Mouse (Mus musculus) liver (tissue): ENCODE measurements around the gene Phf20.
"Not testable (repeated sequence)": the region's sequence is repeated elsewhere in the genome, so short reads cannot be mapped to it uniquely, and the experiment has no call there.

Experiments
- DNase-seq: peaks from one replicate; pipeline ENCODE4 v3.0.0-alpha.2; 2020; ENCODE audit warnings: mixed read lengths

Phf20 gene

DNA sequence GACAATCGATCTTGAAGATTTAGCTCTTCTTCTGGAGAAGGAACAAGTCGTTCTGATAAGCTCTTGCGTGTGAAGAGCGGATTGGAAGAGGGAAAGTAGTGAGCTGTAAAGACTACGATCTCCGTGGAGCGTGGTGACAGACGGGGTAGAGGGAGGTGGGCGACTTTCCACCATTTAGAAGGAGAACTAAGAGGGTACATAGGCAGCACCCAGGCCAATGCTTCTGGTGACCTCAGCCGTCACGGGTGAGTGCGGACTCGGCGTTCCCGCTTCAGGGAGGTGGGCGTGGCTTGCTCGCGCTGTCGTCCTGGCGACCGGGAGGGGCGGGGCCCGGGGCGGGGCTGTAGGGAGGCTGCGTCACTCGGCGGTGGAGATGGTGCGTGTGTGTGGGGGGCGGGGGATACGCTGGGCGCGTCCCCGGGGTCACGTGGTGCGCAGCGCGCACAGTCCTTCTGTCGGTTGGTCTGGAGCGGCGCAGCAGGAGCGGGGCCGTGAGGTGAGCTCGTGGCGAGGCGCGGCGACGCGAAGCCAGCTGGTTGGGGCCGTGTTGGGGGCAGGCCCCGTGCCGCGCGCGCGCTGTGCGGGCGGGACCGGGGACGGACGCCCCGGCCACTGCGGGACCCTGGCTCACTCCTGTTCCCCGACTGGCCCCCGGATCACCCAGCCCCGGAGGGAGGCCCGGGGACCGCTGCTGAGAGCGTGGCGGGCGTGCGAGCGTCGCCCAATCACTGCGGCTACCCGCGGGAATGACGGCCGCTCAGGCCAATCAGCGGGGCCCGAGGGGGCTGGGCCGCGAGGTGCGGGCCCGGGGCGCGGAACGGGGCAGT, at the start of gene Phf20:
Gene Phf20, plus strand, starts transcription at position 165 of the 827 bp plus-strand sequence.
- DNase-seq, result peak; percentile 100

DNA sequence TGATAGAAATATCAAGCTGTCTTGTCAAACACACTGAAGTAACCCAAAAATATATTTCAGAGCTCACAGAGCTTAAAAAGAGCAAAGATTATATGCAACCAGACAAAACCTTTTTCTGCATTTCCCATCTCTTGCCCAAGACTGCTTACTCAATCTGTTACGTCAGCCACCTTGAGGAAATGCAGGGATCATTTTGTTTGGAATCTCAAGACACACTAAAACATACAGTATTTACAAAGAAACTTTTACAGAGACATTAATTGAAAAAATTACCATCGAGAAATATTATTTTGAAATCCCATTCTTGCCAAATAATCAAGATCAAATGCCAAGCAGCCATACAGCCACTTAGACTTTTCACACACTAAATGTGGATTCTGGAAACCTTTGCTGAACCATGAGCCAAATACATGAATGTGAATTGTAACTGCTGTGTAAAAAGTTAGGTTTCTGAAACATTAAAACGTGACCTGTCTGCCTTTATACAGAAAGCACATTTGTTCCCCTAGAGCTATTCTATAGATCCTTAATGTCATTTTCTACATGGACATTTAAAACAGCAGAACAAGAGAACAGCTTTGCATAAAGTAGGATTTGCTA, 48.9 kb upstream of the Phf20 start:
- DNase-seq, result no peak

DNA sequence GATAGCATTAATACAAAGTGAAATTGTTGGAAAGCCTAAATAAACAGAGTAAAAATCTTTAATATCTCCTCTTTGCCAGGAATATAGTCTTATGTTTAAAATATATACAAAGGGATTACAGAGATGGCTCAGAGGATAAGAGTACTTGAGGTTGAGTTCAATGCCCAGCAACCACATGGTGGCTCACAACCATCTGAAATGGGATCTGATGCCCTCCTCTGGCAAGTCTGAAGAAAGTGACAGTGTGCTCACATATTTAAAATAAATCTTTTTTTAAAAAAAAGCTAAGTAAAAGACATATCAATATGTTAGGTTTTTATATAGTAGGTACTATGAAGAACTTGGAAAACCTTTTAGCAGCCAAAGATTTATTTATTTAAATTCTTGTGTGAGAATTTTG, 44.7 kb upstream of the Phf20 start:
- DNase-seq, result no peak

DNA sequence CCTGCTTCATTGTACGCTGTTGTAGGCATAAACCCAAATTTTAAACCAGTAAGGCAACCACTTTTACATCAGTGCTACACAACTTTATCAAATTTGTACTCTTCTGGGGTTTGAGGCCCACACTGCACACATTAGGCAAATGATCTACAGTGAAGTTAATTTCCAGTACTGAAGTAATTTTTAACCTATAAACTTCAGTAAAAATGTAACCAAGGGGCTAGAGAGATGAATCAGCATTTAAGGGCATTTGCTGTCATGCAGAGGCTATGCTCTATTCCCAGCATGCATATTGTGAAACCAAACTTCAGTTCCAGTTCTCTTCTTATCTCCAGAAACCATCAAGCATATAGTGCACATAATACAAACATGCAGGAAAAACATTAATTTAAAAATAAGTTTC, 30.8 kb upstream of the Phf20 start:
- DNase-seq, result no peak

DNA sequence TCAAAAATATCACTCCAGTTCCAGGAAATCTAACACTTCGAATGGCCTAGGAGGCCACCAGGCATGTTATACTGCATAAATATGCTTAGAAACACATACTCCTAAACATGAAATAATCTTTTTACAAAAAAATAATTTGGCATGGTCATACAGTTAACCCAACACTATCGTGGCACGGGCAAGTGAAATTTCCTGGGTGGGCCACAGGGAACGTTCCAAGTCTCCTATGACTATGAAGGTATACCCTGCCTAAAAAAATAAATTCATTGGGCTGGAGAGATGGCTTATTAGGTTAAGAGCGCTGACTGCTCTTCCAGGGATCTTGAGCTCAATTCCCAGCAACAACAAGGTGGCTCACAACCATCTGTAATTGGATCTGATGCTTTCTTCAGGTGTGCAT, 29.7 kb upstream of the Phf20 start:
- no peak for DNase-seq

DNA sequence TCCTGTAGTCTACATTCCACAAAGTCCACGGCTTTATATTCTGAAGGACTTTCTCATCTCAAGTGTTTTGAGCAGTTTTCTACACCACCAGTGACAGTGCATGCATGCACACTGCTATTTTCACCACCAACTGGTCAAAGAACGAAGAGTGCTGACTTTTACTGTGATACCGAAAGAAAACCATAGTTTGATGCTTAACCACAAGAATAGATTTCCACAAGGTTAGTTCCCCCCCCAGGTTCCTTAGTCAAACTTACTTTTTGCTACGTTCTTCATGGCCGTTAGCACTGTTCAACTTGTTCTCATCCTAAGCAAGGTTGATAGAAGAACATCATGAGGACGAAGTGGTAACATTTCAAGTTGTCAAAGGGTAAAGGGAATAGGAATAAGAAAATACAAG, 19.2 kb upstream of the Phf20 start:
- DNase-seq, result no peak

DNA sequence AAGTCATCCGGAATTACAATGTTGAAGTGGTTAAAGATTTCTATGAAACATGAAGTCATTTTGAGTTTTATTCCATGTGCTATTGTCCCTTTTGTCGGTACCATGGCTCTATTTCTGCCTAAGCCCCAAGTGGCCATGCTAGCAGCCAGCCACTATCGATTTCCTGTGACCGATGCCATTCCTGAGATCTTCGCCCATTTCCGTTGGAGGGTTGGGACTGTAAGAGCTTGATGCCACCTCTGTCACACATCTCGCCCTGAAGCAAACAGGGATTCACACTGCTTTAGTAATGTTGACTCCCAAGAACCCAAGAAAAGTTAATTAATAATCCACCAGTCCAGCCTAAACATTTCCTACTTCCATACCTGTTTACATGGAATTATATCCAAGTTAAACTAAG, 18.6 kb upstream of the Phf20 start:
- DNase-seq, result no peak

DNA sequence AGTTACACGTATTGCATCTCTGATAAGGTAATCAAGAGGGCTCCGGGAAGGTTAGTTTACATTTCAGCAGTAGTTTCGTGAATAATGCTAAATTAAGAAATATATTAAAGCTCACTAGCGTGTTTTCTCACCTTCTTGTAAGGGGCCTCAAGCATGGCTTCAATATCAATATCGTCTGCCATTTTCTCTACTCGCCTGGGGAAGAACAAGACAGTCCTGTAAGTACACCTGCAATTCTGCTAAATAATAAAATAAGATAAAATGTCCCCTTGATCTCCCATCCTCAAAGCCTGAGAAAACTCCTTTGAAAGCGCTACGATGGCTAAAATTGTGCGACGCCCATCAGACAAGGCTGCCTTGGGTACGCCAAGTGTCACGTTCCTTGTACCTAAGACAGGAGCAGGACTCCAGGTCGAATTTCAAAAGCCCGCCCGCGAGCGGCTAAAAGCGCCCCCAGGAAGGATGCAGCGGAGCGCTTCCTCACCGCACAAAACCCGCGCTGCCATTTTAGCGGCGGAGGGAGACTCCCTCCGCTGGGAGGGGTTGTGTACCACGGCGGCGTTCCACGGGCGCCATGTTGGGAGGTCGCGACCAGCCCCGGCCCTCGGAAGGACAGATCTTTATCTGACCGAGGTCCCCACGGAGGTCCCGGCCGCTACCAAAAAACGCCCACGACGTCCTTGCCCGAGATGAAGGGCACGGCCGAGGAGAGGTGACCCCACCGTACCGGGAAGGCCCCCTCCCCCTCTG, 17.0 kb upstream of the Phf20 start:
- DNase-seq, result peak; percentile 88

DNA sequence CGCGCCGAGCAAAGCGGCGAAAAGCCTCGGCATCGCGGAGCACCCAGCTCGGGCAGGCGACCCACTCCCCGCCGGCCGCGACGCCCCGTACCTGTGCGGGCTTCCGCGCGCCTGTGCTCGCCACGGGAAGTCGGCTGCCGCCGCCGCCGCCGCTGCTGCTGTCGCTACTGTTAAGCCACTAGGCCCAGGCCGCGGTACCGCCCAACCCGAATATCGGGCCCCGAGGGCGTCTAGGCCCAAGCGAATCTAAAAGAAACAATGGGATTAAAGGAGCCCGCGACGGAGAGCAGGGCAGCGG, 16.5 kb upstream of the Phf20 start:
- DNase-seq, result no peak

DNA sequence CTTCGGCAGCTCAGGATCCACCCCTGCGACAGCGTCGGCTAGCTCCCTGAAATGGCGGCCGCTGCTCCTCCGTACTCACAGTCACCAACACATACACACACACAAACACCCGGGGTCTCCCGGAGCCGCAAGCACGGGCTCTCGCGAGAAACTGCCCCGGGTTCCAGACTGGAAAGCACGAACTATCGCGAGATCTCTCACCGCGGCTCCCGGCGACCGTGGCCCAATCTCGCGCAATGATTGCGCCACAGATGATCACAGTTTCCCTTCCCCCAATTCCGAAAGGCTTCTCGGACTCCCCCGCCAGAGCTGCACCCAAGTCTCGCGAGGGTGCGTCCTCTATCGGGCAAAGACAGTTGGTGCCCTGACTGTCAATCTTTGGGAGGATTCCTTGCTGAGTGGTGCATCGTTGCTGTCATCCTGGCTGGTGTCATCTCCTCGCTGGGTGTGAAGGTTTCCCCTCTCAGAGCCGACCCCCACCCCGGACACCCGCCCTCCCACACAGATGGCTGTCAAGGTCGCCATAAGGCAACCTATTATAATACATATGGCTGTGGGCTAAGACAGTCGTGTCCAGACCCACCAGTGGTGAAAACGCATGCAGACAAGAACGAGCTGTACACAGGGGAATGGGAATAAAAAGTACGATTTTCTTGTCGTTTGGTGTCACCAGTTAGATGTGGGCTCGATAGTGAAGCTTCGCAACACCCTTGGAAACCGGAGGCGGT, 16.0 kb upstream of the Phf20 start, which contains the start of gene Rbm39:
Gene Rbm39, minus strand, starts transcription at position 145 of the 728 bp plus-strand sequence.
- DNase-seq, result peak; percentile 99

DNA sequence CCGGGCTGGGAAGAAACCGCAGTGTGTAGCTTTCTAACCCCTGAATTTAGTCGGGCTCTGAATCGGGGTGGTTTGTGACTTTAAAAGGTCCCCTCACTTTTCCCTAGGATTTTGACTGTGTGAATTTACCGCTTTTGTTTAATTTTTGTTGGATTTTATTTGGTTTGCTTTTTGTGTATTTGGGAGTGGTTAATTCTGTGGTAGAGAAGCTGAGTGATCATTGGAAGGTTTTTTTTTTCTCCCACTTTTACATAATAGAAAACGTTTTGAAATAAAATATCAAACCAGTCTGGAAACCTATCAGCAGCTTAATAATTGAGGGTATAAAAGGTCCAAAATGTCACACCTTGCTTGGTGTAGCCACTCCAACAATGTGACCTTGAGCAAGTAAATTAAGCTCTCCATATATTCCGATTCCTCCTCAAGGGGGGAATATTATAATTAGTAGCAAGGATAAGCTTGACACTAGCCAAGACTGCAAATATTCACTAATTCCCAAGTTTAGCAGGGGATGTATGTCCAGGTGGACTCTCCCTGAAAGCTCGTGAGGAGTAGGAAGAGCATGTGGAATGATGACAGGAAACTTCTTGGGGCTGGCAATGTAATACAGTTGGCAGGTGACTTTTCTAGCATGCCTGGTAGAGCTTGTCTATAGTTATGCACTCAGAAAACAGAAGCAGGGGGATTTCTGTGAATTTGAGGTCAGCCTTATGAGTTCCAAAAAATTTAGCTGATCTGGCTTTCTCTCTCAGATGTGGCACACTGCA, 15.3 kb upstream of the Phf20 start:
- DNase-seq, result no peak

DNA sequence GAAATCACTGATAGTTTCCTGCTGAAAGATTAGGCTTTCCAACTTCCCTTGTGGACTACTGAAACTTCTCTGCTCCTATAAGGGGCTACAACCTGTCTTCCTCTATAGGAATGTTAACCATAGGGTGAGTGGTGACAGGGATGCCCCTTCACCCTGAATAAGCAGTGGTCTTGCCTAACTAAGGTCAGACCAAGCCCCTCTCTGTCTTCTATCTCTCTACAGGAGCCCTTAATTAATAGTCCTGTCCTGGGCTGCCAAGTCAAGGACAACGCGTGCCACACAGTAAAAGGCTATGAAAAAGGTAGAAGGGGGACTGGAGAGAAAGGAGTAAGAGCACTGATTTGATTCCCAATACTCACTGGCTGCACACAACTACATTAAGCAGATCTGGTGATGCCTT, 14.7 kb upstream of the Phf20 start:
- DNase-seq, result no peak

DNA sequence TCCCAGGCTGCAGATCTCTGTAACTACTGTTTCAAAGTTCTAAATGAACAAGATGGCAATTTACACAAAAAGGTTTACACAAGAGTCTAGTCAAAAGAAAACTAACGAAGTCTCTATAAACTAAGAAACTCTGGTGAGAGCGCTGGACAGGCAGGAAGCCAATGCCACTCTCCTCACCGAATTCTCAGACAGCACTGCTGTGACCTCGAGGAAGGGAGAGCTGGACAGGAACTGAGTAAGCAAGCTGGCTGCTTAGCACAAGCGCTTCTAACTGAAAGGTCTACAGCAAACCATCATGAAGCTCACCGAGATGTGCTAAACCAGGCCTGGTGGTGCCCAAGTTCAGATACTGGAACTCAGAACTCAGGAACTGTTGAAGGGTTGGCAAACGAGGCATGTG, 7.0 kb upstream of the Phf20 start:
- not testable (repeated sequence) for DNase-seq

DNA sequence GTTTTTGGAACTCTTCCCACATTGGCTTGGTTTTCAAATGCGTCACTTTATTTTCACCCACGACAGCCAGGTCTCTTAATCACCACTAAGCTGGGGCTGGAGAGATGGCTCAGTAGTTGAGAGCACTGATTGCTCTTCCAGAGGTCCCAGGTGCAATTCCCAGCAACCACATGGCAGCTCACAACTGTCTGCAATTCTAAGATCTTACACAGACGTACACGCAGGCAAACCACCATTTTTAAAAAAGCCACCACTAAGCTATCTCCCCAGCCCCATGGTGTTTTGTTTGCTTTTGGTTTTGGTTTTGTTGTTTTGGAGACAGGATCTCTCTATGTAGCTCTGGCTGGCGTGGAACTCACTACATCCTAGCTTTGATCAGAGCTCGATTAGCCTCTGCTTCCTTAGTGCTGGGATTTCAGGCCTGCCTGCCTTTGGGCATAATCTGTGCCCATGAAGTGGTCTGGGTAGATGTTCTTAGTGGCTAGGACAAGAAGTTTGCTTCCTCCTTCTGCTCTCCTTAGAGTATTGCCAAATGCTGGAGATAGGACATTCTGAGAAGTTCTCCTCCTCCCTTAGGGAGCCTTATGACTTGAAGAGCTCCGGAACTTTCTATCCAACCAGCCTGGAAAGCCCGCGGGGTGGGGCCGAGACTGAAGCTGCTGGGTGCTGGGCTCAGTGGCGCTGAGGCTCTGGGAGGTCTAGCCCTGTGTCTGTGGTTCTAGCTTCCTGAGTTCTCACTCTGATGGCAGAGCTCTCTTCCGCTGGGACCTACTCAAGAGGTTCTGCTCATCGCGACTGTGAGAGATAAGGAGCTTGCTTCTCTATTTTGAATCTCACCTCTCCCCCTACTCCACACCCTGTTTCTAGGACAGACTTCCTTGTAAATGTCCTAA, 6.0 kb upstream of the Phf20 start:
- peak; percentile 39 for DNase-seq

DNA sequence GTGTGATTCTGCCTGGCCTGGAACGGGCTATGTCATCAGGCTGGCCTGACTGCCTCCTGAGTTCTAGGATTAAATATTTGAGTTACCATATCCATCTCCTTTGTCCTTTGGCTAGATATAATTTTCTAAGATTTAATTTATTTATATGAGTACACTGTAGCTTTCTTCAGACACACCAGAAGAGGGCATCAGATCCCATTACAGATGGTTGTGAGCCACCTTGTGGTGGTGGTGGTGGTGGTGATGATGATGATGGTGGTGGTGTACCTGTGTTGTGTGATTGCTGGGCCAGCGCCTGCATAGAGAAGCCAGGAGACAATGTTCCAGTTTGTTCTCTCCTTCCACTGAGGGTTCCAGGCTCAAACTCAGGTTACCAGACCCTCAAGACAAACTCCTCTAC, 4.7 kb upstream of the Phf20 start:
- DNase-seq, result no peak

DNA sequence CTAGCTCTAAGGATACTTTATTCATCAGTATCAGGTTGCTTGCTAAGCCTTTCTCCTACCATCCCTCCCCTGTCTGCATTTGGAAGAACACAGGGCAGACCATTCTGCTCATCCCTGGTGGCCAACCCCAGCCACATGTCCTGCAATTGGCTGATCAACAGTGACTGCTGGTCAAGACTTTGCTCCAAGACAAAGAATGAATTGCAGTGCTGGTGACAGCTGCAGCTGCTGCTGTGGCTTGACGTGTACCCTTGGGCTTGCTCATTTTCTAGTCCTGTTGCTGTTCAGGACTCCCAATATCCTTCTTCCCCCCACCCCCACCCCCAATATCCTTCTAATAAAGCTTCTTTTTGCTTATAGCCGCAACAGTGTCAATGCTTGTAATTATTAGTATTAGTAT, 4.2 kb upstream of the Phf20 start:
- DNase-seq, result no peak

DNA sequence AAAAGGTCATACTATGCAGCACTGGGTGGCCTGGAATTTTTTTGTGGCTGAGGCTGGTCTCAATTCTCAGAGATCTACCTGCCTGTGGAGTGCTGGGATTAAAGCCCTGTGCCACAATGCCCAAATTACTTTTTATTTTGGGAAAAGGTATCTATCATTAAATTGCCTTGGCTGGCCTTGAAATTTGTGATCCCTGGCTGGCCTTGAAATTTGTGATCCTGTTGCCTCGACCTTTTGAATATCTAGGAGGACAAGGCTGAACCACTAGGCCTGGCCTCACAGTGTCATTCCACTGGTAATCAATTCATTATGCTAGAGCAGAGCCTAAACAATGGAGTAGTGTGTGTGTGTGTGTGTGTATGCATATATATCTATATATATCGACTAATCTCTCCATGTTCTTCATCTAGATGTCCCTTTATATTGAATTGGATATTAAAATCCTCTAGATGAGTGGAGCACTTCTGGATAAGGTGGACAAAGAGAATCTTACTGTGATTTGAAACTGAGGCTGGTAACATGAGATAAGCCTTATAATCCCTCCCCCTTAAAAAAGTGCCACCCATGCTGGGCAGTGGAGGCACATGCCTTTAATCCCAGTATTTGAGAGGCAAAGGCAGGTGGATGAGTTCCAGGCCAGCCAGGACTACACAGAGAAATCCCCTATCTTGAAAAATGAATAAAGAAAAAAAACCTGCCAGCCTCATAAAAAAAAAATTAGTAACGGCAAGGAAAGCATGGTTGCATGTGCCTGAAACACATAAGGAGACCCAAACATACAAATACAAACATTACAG, 3.0 kb upstream of the Phf20 start:
- DNase-seq, result no peak

DNA sequence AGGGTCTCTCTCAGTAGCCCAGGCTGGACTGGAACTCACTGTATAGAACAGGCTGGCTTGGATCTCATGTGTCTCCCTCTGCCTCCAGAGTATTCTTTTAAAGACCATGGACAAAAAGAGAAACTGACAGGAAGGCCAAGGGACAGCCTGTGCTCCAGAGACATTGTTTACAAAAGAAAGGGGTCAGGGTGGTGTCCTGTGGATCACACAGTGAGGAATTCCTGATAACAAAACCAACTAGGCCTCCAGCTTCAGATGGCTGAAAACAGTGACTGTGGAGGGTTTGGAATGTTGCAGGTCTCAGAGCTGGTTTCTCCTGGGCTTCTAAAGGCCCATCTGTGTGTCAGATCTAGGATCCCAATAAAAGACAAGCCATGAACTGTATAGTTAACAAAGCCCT, 1.7 kb upstream of the Phf20 start:
- DNase-seq, result no peak

DNA sequence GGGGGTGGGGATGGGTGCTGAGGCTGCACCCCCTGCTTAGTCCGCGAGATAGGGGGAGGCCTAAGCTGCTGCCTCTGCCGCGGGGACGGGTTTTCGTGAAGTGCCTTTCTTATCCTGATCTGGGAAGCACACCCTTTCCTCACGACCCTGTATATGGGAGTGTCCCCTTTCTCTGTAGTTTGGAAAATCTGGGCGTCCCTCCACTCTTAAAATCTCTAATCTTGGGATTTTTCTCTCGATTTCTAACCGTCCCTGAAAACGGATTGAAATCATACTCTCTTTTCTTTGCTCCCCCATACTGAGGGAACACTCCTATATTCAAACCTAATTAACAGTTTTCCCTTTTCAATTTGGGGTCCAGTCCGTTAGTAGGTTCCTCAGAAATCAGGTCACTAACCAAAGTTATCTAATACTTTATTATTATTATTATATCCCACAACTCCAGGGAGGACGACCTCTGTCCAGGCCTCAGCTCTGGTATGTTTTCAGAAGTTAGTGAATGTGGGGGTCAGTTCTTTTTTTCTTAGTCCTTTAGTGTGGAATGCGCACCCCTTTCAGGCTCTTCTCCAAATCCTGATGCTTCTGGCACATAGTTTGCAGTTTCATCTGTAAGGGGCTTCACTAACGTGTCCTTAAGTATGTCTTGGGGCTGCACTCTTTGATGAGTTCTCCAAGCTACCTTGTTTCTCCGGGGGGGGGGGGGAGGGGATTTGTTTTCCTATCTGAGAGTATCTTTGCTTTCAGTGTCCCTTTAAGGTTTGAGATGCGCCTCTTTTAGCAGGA, 1.1 kb downstream of the Phf20 start:
- DNase-seq, result no peak

DNA sequence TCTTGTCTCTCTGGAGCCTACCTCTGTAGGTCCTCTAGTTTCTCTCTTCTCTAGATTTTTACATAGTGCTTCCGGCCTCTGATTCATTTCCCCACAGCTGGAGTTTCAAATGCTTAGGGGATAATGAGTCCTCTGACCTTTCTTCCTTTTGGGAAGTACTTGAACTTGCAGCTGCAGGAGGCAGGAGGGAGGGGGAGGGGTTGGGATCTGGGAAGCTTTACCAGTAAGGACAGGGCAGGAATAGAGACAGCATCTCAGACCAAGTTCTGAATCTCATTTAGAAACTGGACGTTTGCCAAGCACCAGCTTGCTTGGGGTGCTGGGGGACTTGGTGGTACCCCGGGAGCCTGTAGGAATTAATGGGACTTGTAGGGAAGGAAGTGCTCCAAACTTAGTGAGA, 3.7 kb downstream of the Phf20 start:
- DNase-seq, result no peak
